In genomic region chr6:38695380-38696054, GRCm38 (mm10) we compare ENCODE assay signal across 7 mouse cellular contexts. TPM values are rescaled to one million over a fixed set of nuclear protein-coding genes. Genes with fewer than 3 reads are reported as not detected.
DNase-seq lines count a peak whose midpoint lies in the region; ATAC-seq lines count a peak whose summit lies in the region.

No protein-coding gene starts in this region.

- H3K9me3 ChIP-seq in intestine, embryonic 16.5 days (ENCODE audit: control insufficient read depth, low read length) = no peaks in the 10 kb centered on the region
- H3K9me3 ChIP-seq in midbrain, embryonic 12.5 days = no peaks in the 10 kb centered on the region

- no peak overlapping the region for H3K4me3 ChIP-seq in intestine, embryonic 16.5 days (ENCODE audit: low read length)
- no peak overlapping the region for H3K4me3 ChIP-seq in midbrain, embryonic 12.5 days

- no peaks in the 10 kb centered on the region for H3K27me3 ChIP-seq in intestine, embryonic 16.5 days (replicated peaks; ENCODE audit: control insufficient read depth, insufficient read depth, low read length)
- no peaks in the 10 kb centered on the region for H3K27me3 ChIP-seq in midbrain, embryonic 12.5 days

- 32% methylated on average over 9 of the region's 9 CpGs for WGBS in intestine, embryonic 16.5 days
- WGBS in midbrain, embryonic 12.5 days = 31% methylated on average over 9 of the region's 9 CpGs

- H3K9ac ChIP-seq in intestine, embryonic 16.5 days (ENCODE audit: low read depth, low read length) = no peak overlapping the region
- H3K9ac ChIP-seq in midbrain, embryonic 12.5 days (replicated peaks) = no peak overlapping the region

- H3K27ac ChIP-seq in intestine, embryonic 16.5 days (ENCODE audit: low read length) = no peak overlapping the region
- no peak overlapping the region for H3K27ac ChIP-seq in midbrain, embryonic 12.5 days (replicated peaks)

- no peak overlapping the region for H3K4me2 ChIP-seq in intestine, embryonic 16.5 days (ENCODE audit: low read depth, low read length)
- no peak overlapping the region for H3K4me2 ChIP-seq in midbrain, embryonic 12.5 days (replicated peaks)

- intact Hi-C loops in gastrocnemius, postnatal 14 days (cut with DNase I; ENCODE audit: low total_unique reads) = no loop called here
- intact Hi-C loops in left cerebral cortex, postnatal 25 days (cut with DNase I) = loop anchor here (2.0 to 10.0 kb wide), 2 partner anchors 45 to 101 kb away; no protein-coding TSS in a partner anchor

- DNase-seq in adrenal gland, adult 18-20 months (ENCODE audit: low spot score in 2 of 2) = peak; percentile 74 to 76
- DNase-seq in embryo, embryonic 10 days (ENCODE audit: low spot score) = peak; percentile 95
- peak; percentile 74 for DNase-seq in gastrocnemius, postnatal 14 days
- DNase-seq in left cerebral cortex, postnatal 25 days (ENCODE audit: low spot score in 2 of 2) = peak; percentile 85 to 87
- peak; percentile 48 for DNase-seq in spleen, adult 12 weeks (ENCODE audit: low spot score)

- peaks cover 7% of the 10 kb centered on the region for H3K4me1 ChIP-seq in intestine, embryonic 16.5 days (ENCODE audit: control insufficient read depth, insufficient read depth, low read length)
- no peaks in the 10 kb centered on the region for H3K4me1 ChIP-seq in midbrain, embryonic 12.5 days

- peaks cover 10% of the 10 kb centered on the region for H3K36me3 ChIP-seq in intestine, embryonic 16.5 days (ENCODE audit: control insufficient read depth, insufficient read depth, low read length)
- H3K36me3 ChIP-seq in midbrain, embryonic 12.5 days = peaks cover 62% of the 10 kb centered on the region

- ATAC-seq in intestine, embryonic 16.5 days = peak; percentile 64
- peak; percentile 65 for ATAC-seq in midbrain, embryonic 12.5 days (ENCODE audit: low FRiP score, low read depth)

RNA-seq across cellular contexts. Expression of gene Clec2l, which starts 32.6 kb away (rescaled TPM):
- total RNA-seq in adrenal gland, adult 18-20 months (2021) = 1 to 10 TPM; 1.2 to 4.4 TPM
- total RNA-seq in gastrocnemius, postnatal 14 days (2021) = 1 to 10 TPM in 1 of 2 experiments, under 1 TPM in 1; 0.62 to 1.0 TPM
- 0.61 and 0.93 TPM in 2 replicates for polyA plus RNA-seq in intestine, embryonic 16.5 days (2015; fragmentation: Nextera tagmentation; extraction: Ambion mirVana)
- 10 to 100 TPM; 87.5 to 89.3 TPM for total RNA-seq in left cerebral cortex, postnatal 25 days (2021)
- polyA plus RNA-seq in midbrain, embryonic 12.5 days (2016; fragmentation: Nextera tagmentation; extraction: Ambion mirVana) = 2.0 and 2.5 TPM in 2 replicates

RNA-seq across cellular contexts. Expression of gene Klrg2, which starts 58.5 kb away (rescaled TPM):
- total RNA-seq in adrenal gland, adult 18-20 months (2021) = 1 to 10 TPM; 3.7 to 3.8 TPM
- total RNA-seq in gastrocnemius, postnatal 14 days (2021) = under 1 TPM; 0.09 to 0.27 TPM
- 0.10 and 0.26 TPM in 2 replicates for polyA plus RNA-seq in intestine, embryonic 16.5 days (2015; fragmentation: Nextera tagmentation; extraction: Ambion mirVana)
- total RNA-seq in left cerebral cortex, postnatal 25 days (2021) = under 1 TPM; 0.50 to 0.99 TPM
- polyA plus RNA-seq in midbrain, embryonic 12.5 days (2016; fragmentation: Nextera tagmentation; extraction: Ambion mirVana) = 0.18 and 0.19 TPM in 2 replicates

Comparison
In these comparisons a context has a peak if more than half of its experiments do, and no peak if none do; other contexts are left out.
1. RNA of gene Clec2l, which starts 32.6 kb away (total RNA-seq): 87.5 to 89.3 TPM in left cerebral cortex, postnatal 25 days; 1.2 to 4.4 TPM in adrenal gland, adult 18-20 months and 0.62 to 1.0 TPM in gastrocnemius, postnatal 14 days; every median in the first group is over 10 times any median in the second.
2. Peak in every context shown above with its lines, with median percentiles within 50 percentile points of each other: DNase-seq.